21 mouse cellular contexts compared by ENCODE assay signal in the genomic region with DNA sequence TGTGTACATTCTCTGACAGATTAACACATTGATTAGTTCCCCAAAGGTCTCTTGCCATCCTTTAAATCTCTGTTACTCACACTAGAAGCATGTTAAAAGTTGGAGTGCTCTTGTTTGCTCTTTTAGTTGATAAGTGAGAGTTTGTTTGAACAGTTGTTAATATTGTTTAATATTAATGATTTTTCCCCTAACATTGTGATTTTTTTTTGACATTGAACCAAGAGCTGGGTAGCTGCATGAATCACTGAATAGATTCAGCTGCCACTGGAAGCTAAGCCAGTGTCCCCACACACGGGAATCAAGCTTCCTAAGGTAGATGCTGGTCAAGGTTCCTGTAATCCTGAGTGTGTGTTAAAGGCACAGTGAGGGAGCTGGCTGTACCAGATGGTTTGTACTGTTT. TPM values are rescaled to one million over a fixed set of nuclear protein-coding genes. Genes with fewer than 3 reads are reported as not detected.
A peak's percentile ranks its signal among the peaks of the same experiment; 100 is the strongest.
DNase-seq lines count a peak whose midpoint lies in the region; ATAC-seq and TF ChIP-seq lines count a peak whose summit lies in the region.
"Had no signal": no experiment of that assay in that cellular context is flagged by ENCODE, and none has a peak within 500 bp of the region (broad histone marks: within the 10 kb centered on the region; RNA-seq: fewer than 3 reads in every experiment).

No protein-coding gene starts in this region.

- no peak for TF ChIP-seq POLR2A in cerebellum, adult 2 months (IDR thresholded peaks at IDR 0.05; ENCODE audit: borderline replicate concordance, insufficient read depth, low read length)

- no peak for DNase-seq in cerebellum, adult 2 months
- no peak for DNase-seq in cerebellum, postnatal 25 days
- DNase-seq in liver = no peak
- peak; percentile 58 for DNase-seq in lung, postnatal 0 days (ENCODE audit: low spot score)
- no peak for DNase-seq in lung, postnatal 36 days
- DNase-seq in heart, adult 11 months = no peak
- DNase-seq: adrenal gland, adult 8-10 months; B cell, adult 2 months; cerebellum, adult 11 months; cerebellum, postnatal 36 days; forebrain, postnatal 0 days; gastrocnemius, postnatal 14 days; heart, postnatal 4 days had no signal

- no peaks in the 10 kb centered on the region for H3K9me3 ChIP-seq in liver, embryonic 12.5 days (replicated peaks)
- no peaks in the 10 kb centered on the region for H3K9me3 ChIP-seq in lung, postnatal 0 days (ENCODE audit: low read length)
- no peaks in the 10 kb centered on the region for H3K9me3 ChIP-seq in stomach, embryonic 15.5 days
- H3K9me3 ChIP-seq: embryonic facial prominence, embryonic 13.5 days; forebrain, embryonic 13.5 days; G1E; heart, embryonic 13.5 days; hindbrain, embryonic 13.5 days had no signal

- 16% methylated on average over 1 of the region's 1 CpGs for WGBS in cerebellum, adult 2 months
- WGBS in liver, embryonic 12.5 days (ENCODE audit: insufficient replicate concordance) = 64% methylated on average over 1 of the region's 1 CpGs
- 63% methylated on average over 1 of the region's 1 CpGs for WGBS in lung, postnatal 0 days
- 33% methylated on average over 1 of the region's 1 CpGs for WGBS in stomach, embryonic 15.5 days

- no peak for TF ChIP-seq CTCF in cerebellum, adult 2 months (IDR thresholded peaks at IDR 0.05; ENCODE audit: borderline replicate concordance, insufficient read depth, low read depth, low read length)
- TF ChIP-seq CTCF in lung, postnatal 0 days (IDR thresholded peaks at IDR 0.05) = no peak

- no peak overlapping the region for H3K4me2 ChIP-seq in liver, embryonic 12.5 days
- no peak overlapping the region for H3K4me2 ChIP-seq in lung, postnatal 0 days (replicated peaks; ENCODE audit: low read depth, low read length)
- no peak overlapping the region for H3K4me2 ChIP-seq in stomach, embryonic 15.5 days
- H3K4me2 ChIP-seq: embryonic facial prominence, embryonic 13.5 days; forebrain, embryonic 13.5 days; heart, embryonic 13.5 days; hindbrain, embryonic 13.5 days had no signal

- no peaks in the 10 kb centered on the region for H3K27me3 ChIP-seq in cerebellum, adult 2 months (ENCODE audit: control insufficient read depth, insufficient read depth, low read length)
- H3K27me3 ChIP-seq in liver, embryonic 12.5 days (replicated peaks) = no peaks in the 10 kb centered on the region
- H3K27me3 ChIP-seq in lung, postnatal 0 days (replicated peaks; ENCODE audit: insufficient read depth, low read length) = no peaks in the 10 kb centered on the region
- H3K27me3 ChIP-seq in stomach, embryonic 15.5 days (replicated peaks) = no peaks in the 10 kb centered on the region
- H3K27me3 ChIP-seq: embryonic facial prominence, embryonic 13.5 days; forebrain, embryonic 13.5 days; heart, embryonic 13.5 days; hindbrain, embryonic 13.5 days had no signal

- ATAC-seq in liver, embryonic 12.5 days = no peak
- ATAC-seq in lung, postnatal 0 days = no peak
- peak; percentile 33; the same call in 1 of the 2 replicates for ATAC-seq in stomach, embryonic 15.5 days (ENCODE audit: insufficient read depth, low FRiP score, low read depth)
- ATAC-seq: CD4-positive, CD25-positive, alpha-beta regulatory T cell, adult 4 months; forebrain, embryonic 13.5 days; forebrain, postnatal 0 days had no signal

- no peak for TF ChIP-seq EP300 in lung, postnatal 0 days (IDR thresholded peaks at IDR 0.05)

- H3K36me3 ChIP-seq in liver, embryonic 12.5 days = peaks cover 38% of the 10 kb centered on the region
- no peaks in the 10 kb centered on the region; the same call in 1 of the 2 replicates for H3K36me3 ChIP-seq in lung, postnatal 0 days (ENCODE audit: insufficient read depth, low read length)
- H3K36me3 ChIP-seq in stomach, embryonic 15.5 days = peaks cover 10% of the 10 kb centered on the region; the same call in 1 of the 2 replicates
- H3K36me3 ChIP-seq: G1E had no signal

- no peak overlapping the region for H3K4me3 ChIP-seq in cerebellum, adult 2 months (replicated peaks; ENCODE audit: insufficient read depth, low read depth, low read length)
- no peak overlapping the region for H3K4me3 ChIP-seq in liver, embryonic 12.5 days
- H3K4me3 ChIP-seq in lung, postnatal 0 days (ENCODE audit: low read depth, low read length) = no peak overlapping the region
- no peak overlapping the region for H3K4me3 ChIP-seq in stomach, embryonic 15.5 days (replicated peaks)
- H3K4me3 ChIP-seq: embryonic facial prominence, embryonic 13.5 days; forebrain, embryonic 13.5 days; heart, embryonic 13.5 days; hindbrain, embryonic 13.5 days had no signal

- H3K4me1 ChIP-seq in cerebellum, adult 2 months (ENCODE audit: control insufficient read depth, insufficient read depth, low read length) = peaks cover 27% of the 10 kb centered on the region
- H3K4me1 ChIP-seq in liver, embryonic 12.5 days = peaks cover 65% of the 10 kb centered on the region
- H3K4me1 ChIP-seq in lung, postnatal 0 days (ENCODE audit: insufficient read depth, low read depth, low read length) = peaks cover 3% of the 10 kb centered on the region; the same call in 1 of the 2 replicates
- peaks cover 12% of the 10 kb centered on the region for H3K4me1 ChIP-seq in stomach, embryonic 15.5 days
- H3K4me1 ChIP-seq: embryonic facial prominence, embryonic 13.5 days; forebrain, embryonic 13.5 days; heart, embryonic 13.5 days; hindbrain, embryonic 13.5 days had no signal

- no peak overlapping the region for H3K9ac ChIP-seq in liver, embryonic 12.5 days
- H3K9ac ChIP-seq in lung, postnatal 0 days (replicated peaks; ENCODE audit: low read depth) = no peak overlapping the region
- no peak overlapping the region for H3K9ac ChIP-seq in stomach, embryonic 15.5 days
- H3K9ac ChIP-seq: embryonic facial prominence, embryonic 13.5 days; forebrain, embryonic 13.5 days; forebrain, postnatal 0 days; heart, embryonic 13.5 days; hindbrain, embryonic 13.5 days had no signal

- peak overlapping the region; percentile 85 for H3K27ac ChIP-seq in cerebellum, adult 2 months (ENCODE audit: insufficient read depth, low read length)
- H3K27ac ChIP-seq in liver, embryonic 12.5 days = peak overlapping the region; percentile 86
- no peak overlapping the region for H3K27ac ChIP-seq in lung, postnatal 0 days (ENCODE audit: low read length)
- H3K27ac ChIP-seq in stomach, embryonic 15.5 days = peak overlapping the region; percentile 51; the same call in 1 of the 2 replicates
- H3K27ac ChIP-seq: embryonic facial prominence, embryonic 13.5 days; forebrain, embryonic 13.5 days; heart, embryonic 13.5 days; hindbrain, embryonic 13.5 days had no signal

RNA-seq across cellular contexts. Expression of gene Dop1b, which starts 31.2 kb away (rescaled TPM):
- 102 and 103 TPM in 2 replicates for polyA plus RNA-seq in cerebellum, adult 2 months (2012; rRNA removed)
- polyA plus RNA-seq in liver, embryonic 12.5 days (2016; fragmentation: Nextera tagmentation; extraction: Ambion mirVana) = 10.5 and 12.8 TPM in 2 replicates
- polyA plus RNA-seq in lung, postnatal 0 days (2015; fragmentation: Nextera tagmentation; extraction: Ambion mirVana) = 14.8 and 19.8 TPM in 2 replicates
- polyA plus RNA-seq in stomach, embryonic 15.5 days (2015; fragmentation: Nextera tagmentation; extraction: Ambion mirVana) = 17.8 and 20.5 TPM in 2 replicates

RNA-seq across cellular contexts. Expression of gene Cbr3, which starts 59.9 kb away (rescaled TPM):
- polyA plus RNA-seq in cerebellum, adult 2 months (2012; rRNA removed) = 5.3 and 6.2 TPM in 2 replicates
- polyA plus RNA-seq in liver, embryonic 12.5 days (2016; fragmentation: Nextera tagmentation; extraction: Ambion mirVana) = 0.11 and 0.37 TPM in 2 replicates
- 14.4 TPM in 2 replicates for polyA plus RNA-seq in lung, postnatal 0 days (2015; fragmentation: Nextera tagmentation; extraction: Ambion mirVana)
- 13.8 and 18.6 TPM in 2 replicates for polyA plus RNA-seq in stomach, embryonic 15.5 days (2015; fragmentation: Nextera tagmentation; extraction: Ambion mirVana)
- polyA plus RNA-seq: CD4-positive, CD25-positive, alpha-beta regulatory T cell, adult 4 months; forebrain, embryonic 13.5 days; G1E had no signal
